Mouse (Mus musculus): ENCODE results near the gene Gm7075. TPM values are rescaled to one million over a fixed set of nuclear protein-coding genes. Genes with fewer than 3 reads are reported as not detected.

Gm7075 gene
- total RNA-seq, 2 experiments from 2014 or later, result not detected

Other genes with a start within 250 kb of the Gm7075 start
- gene Mypn, start 217.8 kb downstream of the Gm7075 start, total RNA-seq (2021), result 100 to 1,000 TPM; 230 to 232 TPM
- 10 to 100 TPM; 22.6 to 32.1 TPM for gene Herc4, start 178.0 kb downstream of the Gm7075 start, total RNA-seq (2021)
- gene Sirt1, start 40.1 kb downstream of the Gm7075 start, total RNA-seq (2021), result 1 to 10 TPM; 7.0 to 8.3 TPM
- 1 to 10 TPM; 7.3 to 9.3 TPM for gene Dnajc12, start 39.3 kb downstream of the Gm7075 start, total RNA-seq (2021)
- gene Ctnna3, start 8.3 kb upstream of the Gm7075 start, total RNA-seq (2021), result 10 to 100 TPM; 23.0 to 24.9 TPM